Mouse (Mus musculus) embryonic fibroblast, embryonic 13.5 days (primary cell): ENCODE results near the gene Ifnz. TPM values are rescaled to one million over a fixed set of nuclear protein-coding genes. Genes with fewer than 3 reads are reported as not detected.

Source experiments
- H3K27ac ChIP-seq: 2 replicates; pipeline ENCODE4 v1.5.1; 2012; ENCODE audit warnings: low read length, control low read depth, inconsistent platforms; ENCODE audit not compliant: insufficient read depth
- H3K4me1 ChIP-seq: 2 replicates; pipeline ENCODE4 v1.6.1; 2011; ENCODE audit warnings: low read length; ENCODE audit not compliant: control insufficient read depth, insufficient read depth
- H3K4me3 ChIP-seq: 2 replicates; pipeline ENCODE4 v1.5.1; 2011; ENCODE audit warnings: mild to moderate bottlenecking, control low read depth, low read length; ENCODE audit not compliant: insufficient read depth
- CTCF ChIP-seq: IDR thresholded peaks from 2 replicates; pipeline ENCODE4 v1.5.1; 2011; ENCODE audit warnings: mild to moderate bottlenecking, control low read depth, low read length, moderate library complexity, borderline replicate concordance; ENCODE audit not compliant: insufficient read depth
- POLR2A ChIP-seq: IDR thresholded peaks from 2 replicates; pipeline ENCODE4 v1.6.1; 2011; ENCODE audit warnings: low read depth, mild to moderate bottlenecking, control low read depth, low read length, moderate library complexity
- polyA plus RNA-seq: library from polyadenylated mRNA; stranded (reverse); fragments of >200 nt; gene quantifications from 2 replicates; pipeline ENCODE4 v1.2.4, GENCODE M21; 2011; ENCODE audit warnings: low read depth; ENCODE audit not compliant: missing spikeins, insufficient read length

Gene Ifnz
- polyA plus RNA-seq, 1 experiment, result 0.44 TPM

DNA sequence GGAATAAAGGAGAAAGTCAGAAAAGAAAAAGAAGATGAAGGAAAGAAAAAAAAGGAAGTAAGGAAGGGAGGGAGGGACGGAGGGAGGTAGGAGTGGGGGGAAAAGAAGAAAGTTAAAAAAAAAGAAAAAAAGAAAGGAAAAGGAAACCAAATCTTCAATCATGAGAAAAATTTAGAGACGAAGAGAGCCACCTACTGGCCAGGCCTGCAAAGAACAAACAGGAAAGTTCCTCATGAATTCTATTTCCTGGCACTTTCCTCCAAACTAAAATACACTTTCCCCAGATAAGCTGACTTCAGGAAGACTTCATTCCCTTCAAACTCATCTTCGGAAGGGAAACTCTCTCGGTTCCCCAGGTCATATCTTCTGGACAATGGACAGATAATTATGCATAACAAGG is 48.6 kb downstream of the Ifnz start:
- H3K4me1 ChIP-seq, result no peaks in the 10 kb centered on the region
- TF ChIP-seq CTCF (no peak), POLR2A (no peak)
- H3K27ac ChIP-seq, result no peak overlapping the region
- H3K4me3 ChIP-seq, result no peak overlapping the region

Other genes with a start within 250 kb of the Ifnz start
- not detected in 2 replicates for gene Ifna15, start 223.9 kb upstream of the Ifnz start, polyA plus RNA-seq
- gene Ifna14, start 210.3 kb upstream of the Ifnz start, polyA plus RNA-seq, result not detected in 2 replicates
- not detected in 2 replicates for gene Ifna9, start 189.7 kb upstream of the Ifnz start, polyA plus RNA-seq
- not detected in 2 replicates for gene Ifna12, start 178.8 kb upstream of the Ifnz start, polyA plus RNA-seq
- not detected in 2 replicates for gene C87499, start 147.7 kb upstream of the Ifnz start, polyA plus RNA-seq
- gene Ifna13, start 137.7 kb upstream of the Ifnz start, polyA plus RNA-seq, result not detected in 2 replicates
- not detected in 2 replicates for gene Ifna16, start 105.2 kb upstream of the Ifnz start, polyA plus RNA-seq
- not detected in 2 replicates for gene Ifna2, start 98.2 kb upstream of the Ifnz start, polyA plus RNA-seq
- not detected in 2 replicates for gene Ifnab, start 90.8 kb upstream of the Ifnz start, polyA plus RNA-seq
- gene Gm26566, start 60.3 kb upstream of the Ifnz start, polyA plus RNA-seq, result not detected in 2 replicates
- 103 and 123 TPM in 2 replicates for gene Klhl9, start 59.7 kb upstream of the Ifnz start, polyA plus RNA-seq
- not detected in 2 replicates for gene Gm13271, start 27.3 kb upstream of the Ifnz start, polyA plus RNA-seq
- gene Gm13283, start 22.0 kb upstream of the Ifnz start, polyA plus RNA-seq, result not detected in 2 replicates
- 0.70 TPM in 1 of 2 replicates, not detected in the other for gene Gm13290, start 8.3 kb upstream of the Ifnz start, polyA plus RNA-seq
- gene Gm13289, start 5.2 kb upstream of the Ifnz start, polyA plus RNA-seq, result not detected in 2 replicates
- gene Gm13272, start 2.3 kb upstream of the Ifnz start, polyA plus RNA-seq, result not detected in 2 replicates
- not detected in 2 replicates for gene Gm13276, start 3.6 kb downstream of the Ifnz start, polyA plus RNA-seq
- not detected in 2 replicates for gene Gm13277, start 6.5 kb downstream of the Ifnz start, polyA plus RNA-seq
- not detected in 2 replicates for gene Gm13278, start 9.4 kb downstream of the Ifnz start, polyA plus RNA-seq
- not detected in 2 replicates for gene Gm13275, start 12.4 kb downstream of the Ifnz start, polyA plus RNA-seq
- not detected in 2 replicates for gene Gm13279, start 15.3 kb downstream of the Ifnz start, polyA plus RNA-seq
- gene Gm13285, start 17.5 kb downstream of the Ifnz start, polyA plus RNA-seq, result 0.44 and 2.3 TPM in 2 replicates
- gene Gm13287, start 21.1 kb downstream of the Ifnz start, polyA plus RNA-seq, result 1.1 TPM in 1 of 2 replicates, not detected in the other
- gene Gm13288, start 23.4 kb downstream of the Ifnz start, polyA plus RNA-seq, result 0.23 TPM in 1 of 2 replicates, not detected in the other
- not detected in 2 replicates for gene Ifna7, start 34.1 kb downstream of the Ifnz start, polyA plus RNA-seq
- not detected in 2 replicates for gene Ifna11, start 37.8 kb downstream of the Ifnz start, polyA plus RNA-seq
- not detected in 2 replicates for gene Ifna6, start 45.3 kb downstream of the Ifnz start, polyA plus RNA-seq
- not detected in 2 replicates for gene Ifna5, start 53.4 kb downstream of the Ifnz start, polyA plus RNA-seq
- gene Ifna4, start 59.7 kb downstream of the Ifnz start, polyA plus RNA-seq, result not detected in 2 replicates
- not detected in 2 replicates for gene Ifna1, start 68.0 kb downstream of the Ifnz start, polyA plus RNA-seq
- gene Ifne, start 98.1 kb downstream of the Ifnz start, polyA plus RNA-seq, result not detected in 2 replicates